Comparison of ENCODE assay signal across 9 mouse cellular contexts in genomic region chr13:58629365-58630050, GRCm38 (mm10). TPM values are rescaled to one million over a fixed set of nuclear protein-coding genes. Genes with fewer than 3 reads are reported as not detected.
DNase-seq lines count a peak whose midpoint lies in the region; ATAC-seq lines count a peak whose summit lies in the region.
"Had no signal": no experiment of that assay in that cellular context is flagged by ENCODE, and none has a peak within 500 bp of the region (broad histone marks: within the 10 kb centered on the region; RNA-seq: fewer than 3 reads in every experiment).

No protein-coding gene starts in this region.

- H3K9me3 ChIP-seq in heart, embryonic 13.5 days = no peaks in the 10 kb centered on the region
- no peaks in the 10 kb centered on the region for H3K9me3 ChIP-seq in hindbrain, embryonic 15.5 days
- no peaks in the 10 kb centered on the region for H3K9me3 ChIP-seq in midbrain, embryonic 16.5 days (replicated peaks; ENCODE audit: control insufficient read depth, low read length, poor library complexity, severe bottlenecking)
- no peaks in the 10 kb centered on the region for H3K9me3 ChIP-seq in intestine, embryonic 16.5 days (ENCODE audit: control insufficient read depth, low read length)

- H3K4me3 ChIP-seq in heart, embryonic 13.5 days = peak overlapping the region; percentile 6; the same call in 1 of the 2 replicates
- no peak overlapping the region for H3K4me3 ChIP-seq in hindbrain, embryonic 15.5 days
- H3K4me3 ChIP-seq in midbrain, embryonic 16.5 days (ENCODE audit: low read depth, low read length) = no peak overlapping the region
- H3K4me3 ChIP-seq in intestine, embryonic 16.5 days (ENCODE audit: low read length) = no peak overlapping the region

- 23% methylated on average over 13 of the region's 13 CpGs for WGBS in heart, embryonic 13.5 days
- WGBS in hindbrain, embryonic 15.5 days = 26% methylated on average over 13 of the region's 13 CpGs
- 25% methylated on average over 13 of the region's 13 CpGs for WGBS in midbrain, embryonic 16.5 days
- 24% methylated on average over 13 of the region's 13 CpGs for WGBS in intestine, embryonic 16.5 days

- 0 out of 2 replicates have a peak overlapping the region, but pooled peaks have one; percentile 38 for H3K9ac ChIP-seq in heart, embryonic 13.5 days
- no peak overlapping the region for H3K9ac ChIP-seq in hindbrain, embryonic 15.5 days
- no peak overlapping the region for H3K9ac ChIP-seq in midbrain, embryonic 16.5 days (ENCODE audit: low read depth, low read length)
- no peak overlapping the region for H3K9ac ChIP-seq in intestine, embryonic 16.5 days (ENCODE audit: low read depth, low read length)
- H3K9ac ChIP-seq: liver, postnatal 0 days had no signal

- no peak overlapping the region for H3K27ac ChIP-seq in heart, embryonic 13.5 days (replicated peaks)
- H3K27ac ChIP-seq in hindbrain, embryonic 15.5 days (replicated peaks) = no peak overlapping the region
- H3K27ac ChIP-seq in midbrain, embryonic 16.5 days (ENCODE audit: low read length) = no peak overlapping the region
- no peak overlapping the region for H3K27ac ChIP-seq in intestine, embryonic 16.5 days (ENCODE audit: low read length)

- peaks cover 8% of the 10 kb centered on the region; the same call in 1 of the 2 replicates for H3K27me3 ChIP-seq in heart, embryonic 13.5 days (replicated peaks)
- H3K27me3 ChIP-seq in hindbrain, embryonic 15.5 days = no peaks in the 10 kb centered on the region; the same call in 1 of the 2 replicates
- H3K27me3 ChIP-seq in midbrain, embryonic 16.5 days (ENCODE audit: control insufficient read depth, insufficient read depth, low read depth, low read length) = no peaks in the 10 kb centered on the region
- H3K27me3 ChIP-seq in intestine, embryonic 16.5 days (replicated peaks; ENCODE audit: control insufficient read depth, insufficient read depth, low read length) = no peaks in the 10 kb centered on the region

- peaks cover 17% of the 10 kb centered on the region for H3K4me1 ChIP-seq in heart, embryonic 13.5 days
- H3K4me1 ChIP-seq in hindbrain, embryonic 15.5 days (replicated peaks) = 0 out of 2 replicates have a peak, but pooled peaks cover 5% of the 10 kb centered on the region
- no peaks in the 10 kb centered on the region for H3K4me1 ChIP-seq in midbrain, embryonic 16.5 days (ENCODE audit: control insufficient read depth, insufficient read depth, low read length)
- peaks cover 4% of the 10 kb centered on the region; the same call in 1 of the 2 replicates for H3K4me1 ChIP-seq in intestine, embryonic 16.5 days (ENCODE audit: control insufficient read depth, insufficient read depth, low read length)

- ATAC-seq in heart, embryonic 13.5 days (ENCODE audit: extremely low read depth, insufficient number of reproducible peaks, low FRiP score, low TSS enrichment) = no peak
- no peak for ATAC-seq in hindbrain, embryonic 15.5 days (ENCODE audit: low FRiP score, low read depth)
- no peak for ATAC-seq in midbrain, embryonic 16.5 days
- no peak for ATAC-seq in intestine, embryonic 16.5 days
- ATAC-seq: liver, postnatal 0 days had no signal

- DNase-seq in heart, adult 18-20 months = no peak
- DNase-seq in embryo, embryonic 11.5 days (ENCODE audit: low read depth, low spot score) = peak; percentile 17
- DNase-seq in Muller cell, postnatal 12 days (ENCODE audit: inconsistent ontology term) = no peak
- DNase-seq in layer of hippocampus, adult 8-10 months (ENCODE audit: low spot score in 2 of 2) = no peak
- DNase-seq: liver, postnatal 0 days had no signal

- no peaks in the 10 kb centered on the region for H3K36me3 ChIP-seq in heart, embryonic 13.5 days
- no peaks in the 10 kb centered on the region for H3K36me3 ChIP-seq in hindbrain, embryonic 15.5 days
- H3K36me3 ChIP-seq in midbrain, embryonic 16.5 days (ENCODE audit: control insufficient read depth, insufficient read depth, low read length) = no peaks in the 10 kb centered on the region
- no peaks in the 10 kb centered on the region for H3K36me3 ChIP-seq in intestine, embryonic 16.5 days (ENCODE audit: control insufficient read depth, insufficient read depth, low read length)

- H3K4me2 ChIP-seq in heart, embryonic 13.5 days = peak overlapping the region; percentile 51
- peak overlapping the region; percentile 12 for H3K4me2 ChIP-seq in hindbrain, embryonic 15.5 days
- H3K4me2 ChIP-seq in midbrain, embryonic 16.5 days (ENCODE audit: low read length) = 0 out of 2 replicates have a peak overlapping the region, but pooled peaks have one; percentile 11
- no peak overlapping the region for H3K4me2 ChIP-seq in intestine, embryonic 16.5 days (ENCODE audit: low read depth, low read length)

RNA-seq across cellular contexts. Expression of gene Slc28a3, which starts 18.8 kb away (rescaled TPM):
- not detected in 2 replicates for polyA plus RNA-seq in heart, embryonic 13.5 days (2015; fragmentation: Nextera tagmentation; extraction: Ambion mirVana)
- under 1 TPM in 1 of 2 experiments, not detected in 1; 0.13 TPM for total RNA-seq in heart, adult 18-20 months (2021)
- polyA plus RNA-seq in hindbrain, embryonic 15.5 days (2015; fragmentation: Nextera tagmentation; extraction: Ambion mirVana) = 0.12 and 0.22 TPM in 2 replicates
- polyA plus RNA-seq in midbrain, embryonic 16.5 days (2015; fragmentation: Nextera tagmentation; extraction: Ambion mirVana) = not detected in 2 replicates
- polyA plus RNA-seq in intestine, embryonic 16.5 days (2015; fragmentation: Nextera tagmentation; extraction: Ambion mirVana) = 0.32 and 0.43 TPM in 2 replicates
- total RNA-seq in layer of hippocampus, adult 8-10 months (2022) = under 1 TPM in 3 of 4 experiments, not detected in 1; 0.11 to 0.85 (median 0.37) TPM
- polyA plus RNA-seq: liver, postnatal 0 days had no signal
